Mouse (Mus musculus) gastrocnemius, postnatal 4 days (tissue): ENCODE data around the gene Mrap2. TPM values are rescaled to one million over a fixed set of nuclear protein-coding genes. Genes with fewer than 3 reads are reported as not detected.
"Not testable (repeated sequence)": the region's sequence is repeated elsewhere in the genome, so short reads cannot be mapped to it uniquely, and the experiment has no call there.

ENCODE experiments used
- DNase-seq, 2 experiments: peaks; one replicate each; pipeline ENCODE4 v3.0.0; 2021 to 2022; ENCODE audit warnings: low spot score in 2 of 2, mixed read lengths in 2 of 2
- long read RNA-seq, 2 experiments: library from polyadenylated mRNA; stranded (forward); transcript quantifications; one replicate each; pipeline ENCODE4 v2.0.0; 2021
- total RNA-seq, 2 experiments: library from RNA; stranded (reverse); gene quantifications; 2 replicates each; pipeline ENCODE4 v1.2.3; 2021

Gene Mrap2
- 1 to 10 TPM in 1 of 2 experiments, under 1 TPM in 1; 0.62 to 1.1 TPM for total RNA-seq
- long read RNA-seq, experiment 1, result 0 reads
- long read RNA-seq, experiment 2, partial matches to known transcripts, result 0 of 1 reads
- long read RNA-seq, experiment 2, other reads (novel, unspliced or antisense), result 1 of 1 reads

DNA sequence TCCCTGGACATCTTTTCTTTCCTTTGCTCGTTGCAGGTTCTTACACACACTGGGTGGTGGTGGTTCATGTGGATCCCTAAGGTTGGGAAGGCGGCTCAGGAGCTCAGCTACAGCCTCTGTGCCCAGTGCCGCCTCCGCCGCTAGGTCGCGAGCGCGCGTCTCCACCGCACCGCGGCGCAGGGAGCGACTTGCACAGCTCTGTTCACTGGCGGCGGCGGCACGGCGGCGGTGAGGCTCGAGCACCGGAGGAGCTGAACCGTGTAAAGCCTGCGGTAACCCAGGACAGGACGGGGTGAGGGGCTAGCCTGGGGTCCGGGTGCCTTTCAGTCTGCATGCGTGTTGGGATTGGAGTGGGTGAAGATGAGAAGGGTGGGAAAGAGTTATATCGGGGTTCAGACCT lies at the start of gene Mrap2:
TSS of gene Mrap2 (plus strand) at position 201 of the 400 bp plus-strand sequence.
- DNase-seq, result peak; percentile 30 to 37

DNA sequence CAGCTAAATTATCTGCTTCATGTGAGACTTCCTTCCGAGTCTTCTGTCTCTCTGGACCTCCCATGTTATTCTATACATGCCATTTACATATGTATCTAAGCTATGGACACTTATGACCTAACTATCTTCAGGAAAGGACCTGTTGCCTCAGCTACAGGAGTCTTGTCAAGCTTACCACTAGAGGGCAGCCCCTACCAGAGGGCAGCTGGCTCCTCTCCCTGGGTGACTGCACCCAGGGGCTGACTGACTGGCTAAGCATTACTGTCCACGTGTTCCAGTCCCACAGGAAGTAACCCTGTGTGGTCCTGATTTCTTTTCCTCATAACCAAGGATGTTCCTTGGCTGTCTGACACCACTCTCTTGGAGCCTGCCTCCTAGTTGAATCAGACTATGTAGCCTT lies 46.1 kb upstream of the Mrap2 start:
- DNase-seq, result no peak

DNA sequence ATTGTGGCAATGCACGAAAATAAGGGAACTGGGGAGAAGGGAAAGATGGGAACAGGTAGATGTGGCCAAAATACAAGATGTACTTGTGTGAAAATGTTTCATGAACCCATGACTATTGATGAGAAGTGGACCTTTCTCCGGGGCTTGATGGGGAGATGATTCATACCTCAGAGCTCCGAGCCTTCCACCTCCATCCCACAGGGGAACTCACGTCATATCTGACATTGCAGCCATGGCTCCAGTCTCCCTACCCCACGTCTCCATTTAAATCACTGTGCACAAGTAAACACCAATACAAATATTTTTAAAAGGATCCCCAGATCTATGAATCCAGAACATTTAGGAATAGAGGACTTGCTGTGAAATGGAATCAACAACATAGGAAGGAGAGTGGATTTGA lies 29.1 kb upstream of the Mrap2 start:
- DNase-seq, result no peak

DNA sequence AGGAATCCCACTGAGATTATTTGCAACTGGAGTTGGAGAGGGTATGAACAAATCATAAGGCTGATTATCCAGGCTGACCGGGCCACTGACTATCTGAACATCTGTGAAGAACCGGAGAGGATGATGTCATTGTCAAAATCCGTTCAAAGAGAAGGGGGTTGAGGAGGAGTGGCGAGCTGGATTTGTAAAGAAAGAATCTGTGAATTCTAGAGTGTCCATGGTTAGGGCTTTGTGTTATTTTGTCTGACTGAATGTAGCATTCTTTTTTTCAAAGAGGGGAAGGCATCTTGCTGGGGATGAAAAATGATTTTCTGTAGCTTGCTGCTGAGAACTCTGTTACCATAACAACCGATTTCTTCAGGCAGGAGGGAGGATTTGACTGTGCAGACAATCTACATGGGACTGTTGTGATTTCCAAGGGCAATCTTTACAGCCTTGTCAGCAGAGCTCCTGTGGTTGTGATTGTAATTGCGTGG lies 28.6 kb upstream of the Mrap2 start:
- DNase-seq, result no peak

DNA sequence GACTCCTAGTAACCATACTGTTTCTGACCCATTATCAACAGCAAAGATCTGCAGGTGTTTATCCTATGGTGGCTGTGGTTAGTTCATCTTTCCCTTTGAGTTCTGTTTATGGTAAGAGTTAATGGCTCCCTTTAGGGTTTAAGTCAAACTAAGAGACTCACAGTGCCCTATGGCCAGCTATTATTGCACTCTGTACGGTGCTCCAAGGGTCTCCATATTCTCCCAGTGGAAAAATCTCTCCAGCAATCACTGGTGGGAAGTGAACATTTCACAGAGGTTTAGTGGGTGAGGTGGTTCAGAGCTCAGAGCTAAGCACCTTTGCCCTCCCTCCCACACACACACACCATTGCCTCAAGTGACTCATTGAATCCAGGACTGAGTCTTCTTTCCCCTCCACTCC lies 28.1 kb upstream of the Mrap2 start:
- DNase-seq, result no peak

DNA sequence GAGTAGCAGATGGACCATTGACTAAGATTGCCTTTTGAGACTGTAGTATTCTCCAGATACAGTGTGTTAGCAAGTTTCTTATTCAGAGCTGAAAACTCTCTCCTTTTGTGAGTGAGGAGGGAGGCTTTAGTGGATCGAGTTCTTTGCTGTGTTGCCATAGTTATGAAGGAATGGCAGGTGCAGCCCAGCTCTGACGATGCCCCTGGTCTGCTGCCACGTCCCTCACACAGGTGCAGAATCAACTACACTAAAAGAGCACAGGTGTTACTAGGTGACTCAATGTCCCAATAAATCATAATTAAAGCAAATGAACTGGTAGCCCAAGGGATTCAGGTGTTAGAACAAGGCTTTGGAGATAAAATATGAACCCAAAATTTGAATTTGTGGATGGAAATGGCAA lies 25.1 kb upstream of the Mrap2 start:
- no peak for DNase-seq

DNA sequence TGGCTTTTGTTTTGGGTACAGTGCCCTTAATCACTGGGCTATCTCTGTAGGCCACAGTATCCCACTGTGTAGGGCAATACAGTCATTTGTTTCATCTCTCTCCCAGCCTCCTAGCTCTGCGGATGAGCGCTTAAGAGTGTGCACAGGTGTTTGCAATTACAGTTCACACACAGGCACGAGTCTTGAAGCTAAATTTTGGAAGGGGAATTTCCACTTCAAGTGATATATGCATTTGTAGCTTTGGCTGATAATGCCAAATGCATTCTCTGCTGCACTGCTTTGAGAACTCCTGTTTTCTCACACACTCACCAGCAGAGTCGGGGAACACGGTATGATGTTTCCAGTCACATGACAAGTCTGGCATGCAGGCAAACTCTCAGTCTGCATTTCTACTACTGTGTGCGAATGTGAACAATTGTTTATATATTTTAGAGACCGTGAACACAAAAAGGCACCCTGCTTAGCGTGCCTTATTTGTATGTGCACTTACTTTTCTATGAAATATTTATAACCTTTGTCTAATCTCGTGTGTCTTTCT lies 22.1 kb upstream of the Mrap2 start:
- DNase-seq, result no peak

DNA sequence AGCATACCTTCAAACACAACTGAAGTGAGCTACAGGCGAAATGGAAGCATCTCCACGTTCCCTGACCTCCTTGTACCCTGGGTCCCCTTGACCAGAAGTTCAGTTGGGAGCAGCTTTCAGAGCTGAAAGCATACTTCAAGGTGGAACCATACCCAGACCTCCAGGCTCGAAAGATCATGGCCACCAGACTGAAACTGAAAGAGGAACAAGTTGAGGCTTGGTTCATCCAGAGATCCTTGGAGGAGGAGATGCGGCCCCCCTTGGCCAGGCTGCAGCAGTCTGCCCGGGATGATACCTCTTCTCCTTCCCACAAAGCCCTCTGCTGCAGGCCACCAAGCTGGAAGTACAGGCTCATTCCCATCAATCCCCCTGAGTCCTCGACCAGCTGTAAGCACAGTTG lies 17.1 kb upstream of the Mrap2 start:
- DNase-seq, result not testable (repeated sequence)

DNA sequence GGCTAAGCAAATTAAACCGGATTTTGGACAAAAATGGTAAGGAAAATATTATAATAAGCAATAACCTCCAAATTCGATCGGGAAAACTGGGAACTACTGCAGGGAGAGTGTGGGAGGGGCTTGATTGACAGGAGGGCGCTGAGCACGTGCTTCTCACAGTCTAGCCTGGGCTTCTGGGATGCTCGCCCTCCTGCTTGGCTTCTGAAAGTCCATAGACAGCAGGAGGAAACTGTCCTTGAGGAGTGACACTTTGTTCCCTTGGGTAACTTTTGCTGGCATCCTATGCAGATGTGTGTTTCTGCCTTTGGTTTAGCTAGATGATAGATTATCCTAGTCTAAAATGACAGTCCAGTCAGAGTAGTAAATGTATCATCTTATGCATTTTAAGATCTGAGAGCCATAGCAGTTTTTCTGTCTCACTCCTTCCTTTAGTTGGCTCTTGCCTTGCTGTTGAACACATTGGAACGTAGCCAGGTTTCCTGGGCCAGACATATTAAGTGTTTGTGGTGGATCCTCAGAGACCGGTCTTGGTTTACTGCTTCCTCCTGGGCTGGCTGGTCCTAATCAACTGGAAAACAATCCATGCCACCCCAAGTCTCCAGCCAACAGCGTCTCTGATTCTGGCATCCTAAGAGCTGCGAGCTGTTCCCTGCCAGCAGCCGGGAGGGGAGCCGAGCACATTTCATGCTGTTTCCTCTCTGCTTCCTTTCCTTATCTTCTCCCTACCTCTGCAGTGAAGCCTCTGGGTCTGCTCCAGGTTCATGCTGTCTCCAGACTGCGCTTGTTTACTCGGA lies 8.1 kb upstream of the Mrap2 start:
- peak in 1 of 2 experiments; percentile 22 for DNase-seq

DNA sequence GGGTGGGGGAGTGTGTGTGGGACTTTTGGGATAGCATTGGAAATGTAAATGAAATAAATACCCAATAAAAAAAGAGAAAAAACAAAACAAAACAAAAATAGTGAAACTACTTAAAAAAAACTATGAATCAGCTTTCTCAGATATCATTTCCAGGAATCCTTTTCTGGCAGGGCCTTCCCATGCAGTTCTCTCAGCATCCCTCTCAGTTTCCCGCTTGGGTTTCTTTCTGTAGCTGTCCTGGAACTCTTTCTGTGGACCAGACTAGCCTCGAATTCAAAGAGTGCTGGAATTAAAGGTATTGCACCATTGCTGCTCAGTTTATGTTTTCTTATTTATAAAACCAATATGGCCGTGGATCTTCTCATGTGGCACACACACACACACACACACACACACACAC lies 1.0 kb upstream of the Mrap2 start:
- DNase-seq, result no peak

DNA sequence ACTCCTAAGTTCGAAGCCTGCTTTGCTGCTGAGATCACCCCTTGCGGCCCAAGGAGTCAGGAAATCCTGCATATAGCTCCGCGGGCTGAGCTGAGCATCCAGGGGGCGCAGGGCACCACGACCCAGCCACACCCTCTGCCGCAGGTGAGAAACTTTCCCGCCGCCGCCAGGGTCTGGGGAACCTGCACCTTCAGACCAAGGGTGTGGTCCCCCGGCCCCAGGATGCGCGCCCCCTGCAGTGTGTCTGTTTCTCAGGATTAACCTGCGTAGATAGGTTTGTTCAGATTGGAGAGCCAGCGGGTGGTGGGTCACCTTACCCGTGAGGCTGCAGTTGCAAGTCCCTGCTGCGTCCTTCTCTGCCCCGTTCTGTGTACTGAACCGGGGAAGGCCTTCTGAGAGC lies 426 bp downstream of the Mrap2 start:
- DNase-seq, result no peak

DNA sequence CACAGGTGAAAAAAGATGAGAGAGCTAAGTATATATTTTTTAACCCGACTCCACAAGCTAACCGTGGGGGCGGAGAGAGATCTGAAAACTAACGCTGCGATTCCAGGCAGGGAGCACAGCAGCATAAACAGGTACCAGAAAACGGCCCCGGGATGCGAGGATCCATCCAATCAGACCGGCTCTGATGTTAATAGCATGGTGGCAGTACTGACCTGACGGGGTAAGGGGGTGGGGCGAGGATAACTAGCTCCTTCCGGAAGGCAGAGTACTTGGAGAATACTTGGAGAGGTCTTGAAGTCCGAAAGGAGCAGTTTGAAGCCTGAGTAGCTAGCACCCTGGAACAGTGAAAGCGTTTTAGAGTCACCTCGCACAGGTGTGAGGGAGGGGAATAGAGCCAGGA lies 1.1 kb downstream of the Mrap2 start:
- DNase-seq, result no peak

DNA sequence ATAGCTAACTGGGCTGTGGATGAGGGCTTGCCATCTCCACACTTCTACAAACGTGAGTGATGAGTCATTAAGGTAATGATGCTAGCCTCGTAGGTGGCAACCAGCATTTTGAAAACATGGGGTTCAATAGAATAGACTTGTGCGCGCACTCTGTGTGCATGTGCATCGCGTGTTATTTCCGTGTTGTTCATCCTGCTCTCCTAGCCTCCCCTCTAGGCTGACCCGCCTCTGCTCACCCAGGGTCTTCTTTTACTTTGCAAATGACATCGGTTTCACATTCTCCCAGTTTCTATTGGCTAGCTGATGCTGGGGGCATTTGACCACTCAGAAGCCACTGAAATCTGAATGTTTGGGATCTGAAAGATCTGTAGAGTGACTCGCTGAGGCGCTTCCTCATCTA lies 1.6 kb downstream of the Mrap2 start:
- no peak for DNase-seq

DNA sequence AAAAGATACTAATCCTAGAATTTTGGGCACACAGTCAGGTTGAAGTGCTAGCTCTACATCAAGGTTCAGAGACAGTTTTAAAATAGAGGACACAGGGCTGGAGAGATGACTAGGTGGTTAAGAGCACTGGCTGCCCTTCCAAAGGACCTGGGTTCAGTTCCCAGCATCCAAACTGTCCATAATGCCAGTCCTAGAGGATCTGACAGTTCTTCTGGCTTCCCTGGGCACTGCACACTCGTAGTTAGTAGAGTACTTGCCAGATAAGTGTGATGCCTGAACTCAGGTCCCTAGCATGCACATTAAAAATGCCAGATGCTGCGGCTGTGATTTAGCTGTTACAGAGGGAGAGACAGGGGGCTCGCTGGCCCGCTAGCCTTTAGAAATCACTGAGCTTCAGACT lies 2.3 kb downstream of the Mrap2 start:
- no peak for DNase-seq

DNA sequence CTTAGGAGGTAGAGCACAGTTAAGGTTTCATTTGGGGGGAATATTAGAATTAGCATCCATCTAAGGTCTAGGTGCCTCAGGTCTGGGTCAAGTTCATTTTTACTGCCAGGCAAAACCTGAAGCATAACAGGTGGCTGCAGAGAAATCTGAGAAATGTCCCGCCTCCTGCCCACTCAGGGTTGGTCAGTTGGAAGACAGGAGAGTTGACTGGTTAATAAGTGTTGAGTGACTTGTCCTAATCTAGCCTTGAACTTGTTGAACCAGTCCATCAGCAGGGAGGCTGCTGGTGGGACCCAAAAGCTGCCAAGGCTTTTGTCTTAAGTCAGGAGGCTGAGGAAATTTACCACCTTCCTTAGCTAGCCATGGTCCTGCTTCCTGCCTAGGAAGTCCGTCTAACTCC lies 3.8 kb downstream of the Mrap2 start:
- DNase-seq, result no peak

DNA sequence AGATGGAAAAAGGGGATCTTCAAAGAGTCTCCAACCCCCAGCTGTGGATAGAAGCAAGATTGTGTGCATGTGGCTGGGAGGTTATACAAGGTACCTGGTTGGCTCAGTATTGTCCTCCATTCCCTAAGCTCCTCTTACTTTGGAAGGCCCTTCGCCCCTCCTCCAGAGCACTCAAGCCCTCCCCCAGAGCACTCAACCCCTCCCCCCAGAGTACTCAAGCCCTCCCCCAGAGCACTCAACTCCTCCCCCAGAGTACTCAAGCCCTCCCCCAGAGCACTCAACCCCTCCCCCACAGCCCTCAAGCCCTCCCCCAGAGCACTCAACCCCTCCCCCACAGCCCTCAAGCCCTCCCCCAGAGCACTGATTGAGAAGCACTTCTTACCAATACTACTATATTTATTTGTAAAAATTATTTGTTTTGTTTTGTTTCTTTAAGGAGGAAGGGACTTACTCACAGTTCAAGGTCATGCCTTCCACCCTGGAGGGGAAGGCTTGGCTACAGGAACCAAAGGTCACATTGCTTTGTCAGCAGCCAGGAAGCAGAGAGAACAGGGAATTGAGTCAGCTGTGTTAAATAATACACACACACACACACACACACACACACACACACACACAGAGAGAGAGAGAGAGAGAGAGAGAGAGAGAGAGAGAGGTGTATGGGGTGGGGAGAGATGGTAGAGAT lies 8.7 kb downstream of the Mrap2 start:
- no peak for DNase-seq

DNA sequence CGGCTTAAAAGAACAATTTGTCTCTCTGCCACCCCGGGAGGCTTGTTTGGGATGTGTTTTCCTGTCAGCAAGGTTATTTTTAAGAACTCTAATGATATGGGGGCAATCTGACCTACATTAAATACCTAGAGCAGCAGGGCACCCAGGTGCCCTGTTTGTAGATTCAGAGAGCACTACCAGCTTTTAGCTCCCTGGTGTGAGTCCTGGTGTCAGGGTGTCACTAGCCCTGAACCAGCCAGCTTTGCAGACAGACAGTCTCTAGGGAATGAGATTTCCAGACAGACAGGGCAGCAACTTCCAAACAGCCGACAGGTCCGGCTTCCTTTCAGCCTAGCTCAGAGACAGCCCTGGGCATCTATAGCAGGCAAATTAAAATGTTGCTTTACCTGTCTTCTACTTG lies 18.5 kb downstream of the Mrap2 start:
- no peak for DNase-seq

DNA sequence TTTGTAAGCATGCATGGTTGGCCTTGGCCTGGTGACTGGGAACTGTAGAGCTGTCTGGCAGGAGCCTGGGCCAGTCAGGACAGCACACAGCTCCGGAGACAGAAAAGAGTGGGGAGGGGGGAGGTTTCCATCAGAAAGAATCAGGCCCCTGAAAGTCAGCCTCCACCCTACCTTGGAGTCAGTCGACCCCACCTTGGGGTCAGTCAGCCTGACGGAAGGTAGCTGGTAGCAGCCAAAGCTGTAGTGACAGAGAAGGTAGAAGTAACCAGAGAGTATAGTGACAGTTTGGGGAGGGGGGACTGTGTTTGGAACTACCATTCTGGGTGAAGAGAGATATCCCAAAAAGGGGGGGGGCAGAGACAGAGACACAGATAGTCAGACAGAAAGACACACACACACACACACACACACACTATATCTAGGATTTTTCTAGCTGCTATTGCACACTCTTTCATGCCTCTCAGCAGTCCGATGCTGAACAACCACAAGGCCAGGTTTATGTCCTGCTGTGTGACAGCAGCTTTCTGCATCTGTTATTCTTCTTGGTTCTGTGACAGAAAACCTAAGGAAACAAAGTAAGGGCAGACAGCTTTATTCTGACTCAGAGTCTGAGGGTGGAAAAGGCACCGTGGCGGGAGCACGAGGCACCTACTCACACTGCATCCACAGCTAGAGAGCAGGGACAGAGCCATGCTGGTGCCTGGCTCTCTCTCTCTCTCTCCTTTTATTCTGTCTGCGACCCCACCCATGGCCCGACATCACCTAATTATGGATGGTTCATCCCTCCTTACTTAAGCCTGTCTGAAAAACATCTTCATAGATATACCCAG lies 23.1 kb downstream of the Mrap2 start:
- no peak for DNase-seq

DNA sequence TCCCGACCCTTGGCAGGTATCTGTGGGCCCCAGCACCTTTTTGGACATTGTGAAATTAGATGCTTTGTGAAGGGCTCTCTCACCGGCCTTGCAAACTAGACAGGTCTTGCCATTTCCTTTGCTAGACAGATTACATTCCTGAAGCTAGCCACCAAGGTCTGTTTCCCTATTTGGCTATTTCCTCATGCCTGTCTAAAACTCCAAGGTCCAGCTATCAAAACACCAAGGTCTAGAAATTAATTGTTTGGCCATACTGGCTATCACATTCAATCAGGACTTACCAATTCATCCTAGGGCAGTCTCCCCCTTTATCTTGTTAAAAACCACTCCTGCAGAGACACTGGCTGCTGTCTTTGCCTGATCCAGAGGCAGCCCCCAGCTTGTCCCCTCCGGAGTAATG lies 23.9 kb downstream of the Mrap2 start:
- no peak for DNase-seq

DNA sequence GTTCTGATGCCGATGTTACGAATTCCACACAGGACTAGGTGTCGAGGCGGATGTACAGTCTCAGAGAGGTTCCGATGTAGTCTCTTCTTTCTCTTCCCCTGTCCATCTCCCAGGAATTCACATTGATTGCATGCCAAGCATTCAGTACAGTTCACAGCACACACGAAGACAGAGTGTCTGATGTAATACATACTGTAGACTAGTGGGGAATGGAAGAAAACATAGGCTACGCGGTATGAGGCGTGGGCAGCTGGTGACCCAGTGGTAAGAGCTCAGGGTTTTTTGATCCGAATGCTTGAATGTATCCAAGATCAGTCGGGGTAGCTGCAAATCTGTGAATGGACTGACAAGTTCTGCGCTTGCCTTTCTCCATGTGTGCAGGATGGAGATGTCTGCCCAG lies 25.0 kb downstream of the Mrap2 start:
- DNase-seq, result no peak

DNA sequence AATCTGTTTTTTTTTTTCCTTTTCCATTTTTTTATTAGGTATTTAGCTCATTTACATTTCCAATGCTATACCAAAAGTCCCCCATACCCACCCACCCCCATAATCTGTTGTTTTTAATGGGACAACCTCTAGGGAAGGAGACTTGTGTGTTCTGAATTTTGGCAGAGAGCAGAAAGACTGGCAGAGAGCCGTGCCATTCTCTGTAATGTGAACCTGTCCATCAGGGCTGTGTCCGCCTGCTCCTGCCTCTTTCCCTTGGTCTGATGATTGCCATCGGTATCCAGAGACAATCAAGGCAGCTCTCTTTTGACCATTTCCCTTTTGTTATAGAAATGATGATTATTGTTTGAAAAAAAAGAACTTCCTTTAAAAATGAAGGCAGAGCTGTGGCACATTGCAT lies 26.8 kb downstream of the Mrap2 start:
- DNase-seq, result no peak
